Mouse (Mus musculus) MEL (cell line): Measurements from ENCODE around the gene Cfap69. TPM values are rescaled to one million over a fixed set of nuclear protein-coding genes. Genes with fewer than 3 reads are reported as not detected.

Experiments
- DNase-seq: peaks from one replicate; pipeline ENCODE4 v3.0.0; 2011; ENCODE audit warnings: low read depth, low spot score
- H3K27ac ChIP-seq: 2 replicates; pipeline ENCODE4 v1.5.1; 2012; ENCODE audit warnings: low read depth, mild to moderate bottlenecking, control low read depth, low read length, moderate library complexity; ENCODE audit not compliant: control insufficient read depth
- H3K27me3 ChIP-seq, 2 experiments: fragments of 150-350 bp in 1 of 2; sonication (generic) in 1 of 2; 2 replicates each; pipeline ENCODE4 v1.6.1; 2012; ENCODE audit warnings: low read length in 2 of 2, mild to moderate bottlenecking in 2 of 2, improper control_type of control experiment in 1 of 2, moderate library complexity in 1 of 2; ENCODE audit not compliant: insufficient read depth in 2 of 2, control insufficient read depth in 1 of 2
- H3K36me3 ChIP-seq, 2 experiments: 2 replicates each; pipeline ENCODE4 v1.6.1; 2012 to 2014; ENCODE audit warnings: low read length in 2 of 2, improper control_type of control experiment in 1 of 2, inconsistent platforms in 1 of 2, mild to moderate bottlenecking in 1 of 2; ENCODE audit not compliant: insufficient read depth in 2 of 2, control insufficient read depth in 1 of 2
- H3K4me1 ChIP-seq, 2 experiments: fragments of 150-350 bp in 1 of 2; sonication (generic) in 1 of 2; 2 replicates each; pipeline ENCODE4 v1.6.1; 2012; ENCODE audit warnings: low read length in 2 of 2, improper control_type of control experiment in 1 of 2, mild to moderate bottlenecking in 1 of 2; ENCODE audit not compliant: insufficient read depth in 2 of 2, control insufficient read depth in 1 of 2
- H3K4me3 ChIP-seq, 2 experiments: fragments of 150-350 bp in 1 of 2; sonication (generic) in 1 of 2; 2 replicates each; pipeline ENCODE4 v1.5.1; 2012; ENCODE audit warnings: low read depth in 2 of 2, low read length in 2 of 2, mild to moderate bottlenecking in 2 of 2, moderate library complexity in 2 of 2, control low read depth in 1 of 2, improper control_type of control experiment in 1 of 2; ENCODE audit not compliant: control insufficient read depth in 1 of 2, insufficient read depth in 1 of 2
- H3K79me2 ChIP-seq: 2 replicates; pipeline ENCODE4 v1.6.1; 2012; ENCODE audit warnings: mild to moderate bottlenecking, low read length, moderate library complexity; ENCODE audit not compliant: control insufficient read depth, poor library complexity, insufficient read depth
- H3K9ac ChIP-seq: 2 replicates; pipeline ENCODE4 v1.6.1; 2012; ENCODE audit warnings: low read depth, mild to moderate bottlenecking, control low read depth, low read length, moderate library complexity; ENCODE audit not compliant: control insufficient read depth, poor library complexity, severe bottlenecking
- H3K9me3 ChIP-seq: fragments of 150-350 bp; sonication (generic); replicated peaks from 2 replicates; pipeline ENCODE4 v1.6.1; 2012; ENCODE audit warnings: mild to moderate bottlenecking, low read length, improper control_type of control experiment, moderate library complexity; ENCODE audit not compliant: insufficient read depth
- BHLHE40 ChIP-seq: IDR thresholded peaks from 2 replicates; pipeline ENCODE4 v1.6.1; 2012; ENCODE audit warnings: low read depth, mild to moderate bottlenecking, inconsistent platforms, low read length, improper control_type of control experiment, borderline replicate concordance
- E2F4 ChIP-seq: IDR thresholded peaks from 2 replicates; pipeline ENCODE4 v1.6.1; 2011; ENCODE audit warnings: low read depth, low read length, improper control_type of control experiment, borderline replicate concordance
- KAT2A ChIP-seq: conservative IDR thresholded peaks from 2 replicates; pipeline ENCODE4 v1.6.1; 2012; ENCODE audit warnings: low read depth, low read length, improper control_type of control experiment, inconsistent platforms
- MAFK ChIP-seq: IDR thresholded peaks from 2 replicates; pipeline ENCODE4 v1.6.1; 2011; ENCODE audit warnings: low read depth, mild to moderate bottlenecking, low read length, improper control_type of control experiment, borderline replicate concordance
- MAX ChIP-seq: IDR thresholded peaks from 2 replicates; pipeline ENCODE4 v1.6.1; 2011; ENCODE audit warnings: low read length, improper control_type of control experiment
- MAZ ChIP-seq: IDR thresholded peaks from 2 replicates; pipeline ENCODE4 v1.6.1; 2012; ENCODE audit warnings: low read depth, mild to moderate bottlenecking, inconsistent platforms, low read length, improper control_type of control experiment
- MEF2A ChIP-seq: IDR thresholded peaks from 2 replicates; pipeline ENCODE4 v1.6.1; 2014; ENCODE audit warnings: low read depth, mild to moderate bottlenecking, inconsistent platforms, low read length, improper control_type of control experiment; ENCODE audit not compliant: poor library complexity, insufficient replicate concordance, severe bottlenecking; ENCODE audit errors: extremely low read depth
- MXI1 ChIP-seq: IDR thresholded peaks from 2 replicates; pipeline ENCODE4 v1.6.1; 2011; ENCODE audit warnings: mild to moderate bottlenecking, low read depth, low read length, improper control_type of control experiment
- MYC ChIP-seq: IDR thresholded peaks from 2 replicates; pipeline ENCODE4 v1.6.1; 2011; ENCODE audit warnings: low read depth, mild to moderate bottlenecking, low read length, improper control_type of control experiment, moderate library complexity
- NELFE ChIP-seq: IDR thresholded peaks from 2 replicates; pipeline ENCODE4 v1.6.1; 2011; ENCODE audit warnings: low read depth, low read length, improper control_type of control experiment
- NRF1 ChIP-seq: IDR thresholded peaks from 2 replicates; pipeline ENCODE4 v1.6.1; 2014; ENCODE audit warnings: low read depth, mild to moderate bottlenecking, inconsistent platforms, low read length, improper control_type of control experiment, moderate library complexity; ENCODE audit not compliant: poor library complexity, insufficient read depth, severe bottlenecking
- POLR2A ChIP-seq, 2 experiments: IDR thresholded peaks; 2 replicates each; pipeline ENCODE4 v1.6.1; 2011 to 2012; ENCODE audit warnings: low read length in 2 of 2, mild to moderate bottlenecking in 2 of 2, control low read depth in 1 of 2, improper control_type of control experiment in 1 of 2, low read depth in 1 of 2, moderate library complexity in 1 of 2; ENCODE audit not compliant: control insufficient read depth in 1 of 2, insufficient read depth in 1 of 2, poor library complexity in 1 of 2
- POLR2AphosphoS2 ChIP-seq: IDR thresholded peaks from 2 replicates; pipeline ENCODE4 v1.6.1; 2011; ENCODE audit warnings: low read length, improper control_type of control experiment
- RAD21 ChIP-seq: IDR thresholded peaks from 2 replicates; pipeline ENCODE4 v1.6.1; 2011; ENCODE audit warnings: mild to moderate bottlenecking, low read depth, low read length, improper control_type of control experiment
- RCOR1 ChIP-seq: IDR thresholded peaks from 2 replicates; pipeline ENCODE4 v1.6.1; 2012; ENCODE audit warnings: low read depth, mild to moderate bottlenecking, inconsistent platforms, low read length, improper control_type of control experiment
- SMC3 ChIP-seq: IDR thresholded peaks from 2 replicates; pipeline ENCODE4 v1.6.1; 2011; ENCODE audit warnings: low read depth, low read length, improper control_type of control experiment
- TCF12 ChIP-seq: IDR thresholded peaks from 2 replicates; pipeline ENCODE4 v1.6.1; 2014; ENCODE audit warnings: low read depth, mild to moderate bottlenecking, inconsistent platforms, low read length, improper control_type of control experiment, moderate library complexity
- USF1 ChIP-seq: IDR thresholded peaks from 2 replicates; pipeline ENCODE4 v1.6.1; 2014; ENCODE audit warnings: low read depth, mild to moderate bottlenecking, inconsistent platforms, low read length, improper control_type of control experiment, moderate library complexity
- USF2 ChIP-seq, 2 experiments: IDR thresholded peaks; 2 replicates each; pipeline ENCODE4 v1.6.1; 2011 to 2012; ENCODE audit warnings: improper control_type of control experiment in 2 of 2, low read length in 2 of 2, borderline replicate concordance in 1 of 2, inconsistent platforms in 1 of 2, low read depth in 1 of 2, mild to moderate bottlenecking in 1 of 2; ENCODE audit not compliant: insufficient read depth in 1 of 2
- polyA plus RNA-seq, 2 experiments: library from polyadenylated mRNA; stranded (reverse) in 1 of 2; unstranded in 1 of 2; fragments of >175 nt in 1 of 2; fragments of >200 nt in 1 of 2; gene quantifications; 2 replicates each; pipeline versions ENCODE4 v1.2.1 to v1.2.4; 2012; ENCODE audit warnings: low replicate concordance in 2 of 2, low read depth in 1 of 2; ENCODE audit not compliant: insufficient read length in 2 of 2, insufficient read depth in 1 of 2, missing spikeins in 1 of 2
- total RNA-seq: library from RNA; depleted of rRNA; stranded (reverse); fragments of 300-350 nt; gene quantifications from 2 replicates; pipeline ENCODE4 v1.2.3, GENCODE M21; 2012

Cfap69 gene
- total and polyA plus RNA-seq, 3 experiments: not detected

DNA sequence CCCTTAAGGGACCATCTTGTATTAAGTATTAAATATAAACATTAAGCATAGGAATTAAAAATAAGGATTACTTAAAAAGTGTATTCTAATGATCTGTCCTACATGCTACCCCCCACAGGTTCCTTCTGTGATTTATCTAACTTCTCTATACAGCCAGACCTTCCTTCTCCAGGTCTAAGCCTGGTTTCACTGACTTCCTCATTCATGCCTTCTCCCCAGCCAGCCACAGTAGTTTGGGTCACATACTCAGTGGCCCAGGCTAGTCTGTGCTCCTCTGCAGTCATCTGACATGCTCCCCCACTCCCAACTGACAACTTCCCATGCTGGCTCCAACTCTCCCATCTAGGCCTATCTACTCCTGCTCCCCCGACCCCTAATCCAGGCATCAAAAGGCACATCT is 112.9 kb downstream of the Cfap69 start:
- Histone ChIP-seq H3K36me3 (no peaks in the 10 kb centered on the region), H3K27me3 (no peaks in the 10 kb centered on the region), H3K9ac (no peak overlapping the region)
- no peak for TF ChIP-seq E2F4
- TF ChIP-seq MYC: no peak
- TF ChIP-seq NELFE: no peak
- TF ChIP-seq MAZ: no peak
- TF ChIP-seq MXI1: no peak
- TF ChIP-seq RAD21: no peak
- no peak for TF ChIP-seq RCOR1
- TF ChIP-seq USF1: no peak
- TF ChIP-seq BHLHE40: no peak
- TF ChIP-seq KAT2A: no peak
- TF ChIP-seq TCF12: no peak
- no peak for TF ChIP-seq POLR2AphosphoS2
- TF ChIP-seq, all 39 proteins: peak for 0
- Histone ChIP-seq H3K4me1 (no peaks in the 10 kb centered on the region), H3K27ac (no peak overlapping the region), H3K9me3 (no peaks in the 10 kb centered on the region), H3K4me3 (no peak overlapping the region), H3K79me2 (no peaks in the 10 kb centered on the region)
- peak; percentile 2 for DNase-seq

DNA sequence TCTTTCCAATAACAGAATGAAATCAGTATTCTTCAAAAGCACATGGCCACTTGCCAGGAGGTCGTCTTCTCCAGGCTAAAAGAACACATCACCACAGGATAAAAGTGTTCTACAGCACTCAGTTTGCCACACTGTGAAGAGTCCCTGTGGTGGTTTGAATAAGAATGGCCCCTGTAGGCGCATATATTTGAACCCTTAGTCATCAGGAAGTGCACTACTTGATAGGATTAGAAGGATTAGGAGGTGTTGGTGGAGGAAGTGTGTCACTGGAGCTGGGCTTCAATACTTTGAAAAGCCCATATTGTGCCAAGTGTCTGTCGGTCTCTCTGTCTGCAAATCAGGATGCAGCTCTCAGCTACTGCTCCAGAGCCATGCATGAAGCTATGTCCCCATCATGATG is 123.7 kb downstream of the Cfap69 start:
- Histone ChIP-seq H3K4me3 (no peak overlapping the region), H3K9ac (no peak overlapping the region), H3K4me1 (no peaks in the 10 kb centered on the region), H3K27ac (no peak overlapping the region), H3K27me3 (no peaks in the 10 kb centered on the region), H3K36me3 (peaks cover 0 to 2% of the 10 kb centered on the region in 2 experiments; a peak in 1 of 4 replicates), H3K9me3 (no peaks in the 10 kb centered on the region), H3K79me2 (no peaks in the 10 kb centered on the region)
- TF ChIP-seq RAD21 (no peak), NRF1 (no peak), USF2 (IDR thresholded peaks at IDR 0.05; ENCODE audit: borderline replicate concordance in 1 of 2, insufficient read depth in 1 of 2, low read depth in 1 of 2, low read length in 2 of 2) (no peak), BHLHE40 (no peak), TCF12 (no peak), E2F4 (no peak), NELFE (no peak), SMC3 (no peak), USF1 (no peak), POLR2A (IDR thresholded peaks at IDR 0.05; ENCODE audit: control insufficient read depth in 1 of 2, insufficient read depth in 1 of 2, low read depth in 1 of 2, low read length in 2 of 2, poor library complexity in 1 of 2) (no peak), MAFK (no peak), MAX (no peak), MEF2A (no peak)
- DNase-seq: no peak
